Mouse (Mus musculus) forebrain, embryonic 15.5 days (tissue): ENCODE data around the gene Serhl. TPM values are rescaled to one million over a fixed set of nuclear protein-coding genes. Genes with fewer than 3 reads are reported as not detected.

Experiments
- ATAC-seq: fragments of 200-750 bp; cut with Nextera tagmentation; replicated peaks from 2 replicates; pipeline ENCODE4 v1.8.0; 2017; ENCODE audit warnings: mild to moderate bottlenecking, moderate TSS enrichment, moderate library complexity
- H3K27ac ChIP-seq: fragments of 300-500 bp; sonication (generic); replicated peaks from 2 replicates; pipeline ENCODE4 v1.5.1; 2015; ENCODE audit warnings: mild to moderate bottlenecking, inconsistent platforms
- H3K27me3 ChIP-seq: fragments of 300-500 bp; sonication (generic); 2 replicates; pipeline ENCODE4 v1.6.1; 2015; ENCODE audit warnings: inconsistent platforms
- H3K36me3 ChIP-seq: fragments of 300-500 bp; sonication (generic); 2 replicates; pipeline ENCODE4 v1.6.1; 2015; ENCODE audit warnings: mild to moderate bottlenecking, inconsistent platforms
- H3K4me1 ChIP-seq: fragments of 300-500 bp; sonication (generic); 2 replicates; pipeline ENCODE4 v1.6.1; 2015; ENCODE audit warnings: inconsistent platforms
- H3K4me2 ChIP-seq: fragments of 300-500 bp; sonication (generic); replicated peaks from 2 replicates; pipeline ENCODE4 v1.6.1; 2015; ENCODE audit warnings: mild to moderate bottlenecking, inconsistent platforms
- H3K4me3 ChIP-seq: fragments of 300-500 bp; sonication (generic); 2 replicates; pipeline ENCODE4 v1.5.1; 2015; ENCODE audit warnings: mild to moderate bottlenecking, inconsistent platforms
- H3K9ac ChIP-seq: fragments of 300-500 bp; sonication (generic); replicated peaks from 2 replicates; pipeline ENCODE4 v1.6.1; 2015; ENCODE audit warnings: mild to moderate bottlenecking, inconsistent platforms
- H3K9me3 ChIP-seq: fragments of 300-500 bp; sonication (generic); 2 replicates; pipeline ENCODE4 v1.6.1; 2016; ENCODE audit warnings: inconsistent platforms
- WGBS: fragments of 180-500 bp; shearing (Covaris S2); methylation state at CpG from one replicate; pipeline ENCODE4 v1.1.7; 2015; ENCODE audit warnings: mixed read lengths; 5-methylcytosine and 5-hydroxymethylcytosine counted together
- polyA plus RNA-seq: library from polyadenylated mRNA; unstranded; fragments of >200 nt; fragmentation: Nextera tagmentation; extraction: Ambion mirVana; gene quantifications from 2 replicates; pipeline ENCODE4 v1.2.1, GENCODE M21; 2015

The Serhl gene
- polyA plus RNA-seq, 1 experiment from 2014 or later = 35.9 TPM

DNA sequence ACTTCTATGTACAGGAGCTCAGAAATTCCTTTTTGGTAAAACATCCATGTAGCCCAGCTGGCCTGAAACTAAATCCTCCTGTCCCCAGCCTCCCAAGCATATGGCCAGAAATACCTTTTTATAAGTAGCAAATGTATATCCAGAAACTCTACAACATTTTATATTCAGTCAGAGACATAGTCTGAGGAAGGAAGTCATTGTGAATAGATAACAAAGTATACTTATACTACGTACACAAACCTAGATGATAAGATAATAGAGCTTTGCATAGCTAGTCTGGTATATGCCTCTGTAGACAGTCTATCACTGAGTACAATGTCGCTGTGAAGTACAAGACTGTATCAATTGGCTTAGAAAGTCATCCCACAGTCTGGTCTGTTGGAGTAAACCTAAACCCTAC, 46.3 kb downstream of the Serhl start:
- H3K36me3 ChIP-seq = peaks cover 68% of the 10 kb centered on the region
- no peak overlapping the region for H3K27ac ChIP-seq
- H3K9ac ChIP-seq = no peak overlapping the region
- no peaks in the 10 kb centered on the region for H3K27me3 ChIP-seq
- H3K9me3 ChIP-seq = no peaks in the 10 kb centered on the region
- H3K4me3 ChIP-seq = no peak overlapping the region
- WGBS = 93% methylated on average over 2 of the region's 2 CpGs
- no peak for ATAC-seq
- H3K4me1 ChIP-seq = no peaks in the 10 kb centered on the region
- no peak overlapping the region for H3K4me2 ChIP-seq

DNA sequence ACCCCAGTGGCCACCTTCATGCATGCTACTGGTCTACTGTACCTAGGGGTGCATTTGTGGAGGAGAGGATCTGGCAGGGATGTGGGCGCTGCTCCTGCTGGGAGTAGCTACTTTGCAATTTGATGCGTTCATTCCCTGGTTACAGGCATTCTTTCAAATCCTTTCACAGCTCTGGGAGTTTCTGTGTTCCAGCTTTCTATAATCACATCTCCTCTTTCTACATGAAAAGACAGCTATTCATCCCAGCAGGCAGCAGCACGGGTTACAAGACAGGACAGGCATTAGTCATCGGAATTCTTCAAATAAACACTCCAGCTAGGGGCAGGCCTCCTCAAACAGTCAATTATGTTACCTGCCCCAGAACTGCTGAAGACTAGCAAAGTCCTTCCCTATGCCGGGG, 53.6 kb downstream of the Serhl start:
- Histone ChIP-seq H3K9ac (no peak overlapping the region; the same call in 1 of the 2 replicates), H3K9me3 (no peaks in the 10 kb centered on the region), H3K4me3 (no peak overlapping the region), H3K27me3 (no peaks in the 10 kb centered on the region), H3K4me2 (no peak overlapping the region), H3K27ac (peak overlapping the region; percentile 34; the same call in 1 of the 2 replicates), H3K36me3 (peaks cover 16% of the 10 kb centered on the region), H3K4me1 (peaks cover 26% of the 10 kb centered on the region)
- ATAC-seq = no peak
- 18% methylated on average over 5 of the region's 5 CpGs for WGBS

DNA sequence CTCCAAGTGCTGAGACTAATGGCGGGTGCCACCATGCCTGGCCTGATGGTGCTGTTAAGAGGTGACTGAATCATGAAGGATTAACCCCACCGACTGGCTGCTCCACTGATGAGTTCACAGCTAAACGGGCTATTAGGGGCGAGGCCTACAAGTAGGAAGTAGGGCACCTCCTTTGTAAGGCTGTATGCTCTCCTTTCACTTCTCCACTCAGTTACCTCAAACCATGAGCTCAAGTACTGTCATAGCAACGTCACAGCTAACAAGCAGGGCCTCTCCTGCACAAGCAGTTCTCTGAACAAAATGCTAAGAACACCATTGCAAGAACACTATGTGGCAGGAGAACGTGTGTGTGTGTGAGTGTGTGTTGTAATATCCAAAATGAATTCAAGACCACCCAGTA, 56.2 kb downstream of the Serhl start:
- H3K9me3 ChIP-seq = no peaks in the 10 kb centered on the region

DNA sequence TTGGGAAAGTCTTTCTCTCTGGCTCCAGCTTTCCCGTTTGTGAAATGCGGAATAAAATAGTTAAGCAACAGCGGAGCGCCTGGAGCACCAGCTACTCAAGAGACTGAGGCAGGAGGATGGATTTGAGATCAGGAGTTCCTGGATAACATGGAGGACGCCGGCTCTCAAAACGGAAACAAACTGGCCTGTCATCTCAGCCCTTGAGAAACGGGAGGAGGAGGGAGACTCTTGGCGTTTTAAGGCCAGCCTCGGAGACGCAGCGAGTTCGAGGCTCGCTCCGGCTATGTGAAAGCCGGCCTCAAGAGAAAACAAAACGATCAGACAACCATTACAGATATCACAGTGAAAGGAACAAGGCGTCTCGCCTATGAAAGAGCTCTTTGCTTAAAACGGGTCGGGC, 59.1 kb downstream of the Serhl start:
- H3K4me1 ChIP-seq = peaks cover 25% of the 10 kb centered on the region
- peak overlapping the region; percentile 88 for H3K4me3 ChIP-seq
- H3K9ac ChIP-seq = peak overlapping the region; percentile 96
- H3K36me3 ChIP-seq = peaks cover 14% of the 10 kb centered on the region
- no peak for ATAC-seq
- 2% methylated on average over 21 of the region's 21 CpGs for WGBS
- peak overlapping the region; percentile 99 for H3K27ac ChIP-seq
- H3K4me2 ChIP-seq = peak overlapping the region; percentile 82
- no peaks in the 10 kb centered on the region for H3K27me3 ChIP-seq
- no peaks in the 10 kb centered on the region for H3K9me3 ChIP-seq

More for the DNA sequence above, 56.2 kb downstream of the Serhl start:
- no peak overlapping the region for H3K4me2 ChIP-seq
- no peak overlapping the region for H3K9ac ChIP-seq
- peaks cover 38% of the 10 kb centered on the region for H3K4me1 ChIP-seq
- no peaks in the 10 kb centered on the region for H3K27me3 ChIP-seq
- 88% methylated on average over 6 of the region's 6 CpGs for WGBS
- H3K4me3 ChIP-seq = no peak overlapping the region
- no peak for ATAC-seq
- no peak overlapping the region for H3K27ac ChIP-seq
- peaks cover 11% of the 10 kb centered on the region for H3K36me3 ChIP-seq

DNA sequence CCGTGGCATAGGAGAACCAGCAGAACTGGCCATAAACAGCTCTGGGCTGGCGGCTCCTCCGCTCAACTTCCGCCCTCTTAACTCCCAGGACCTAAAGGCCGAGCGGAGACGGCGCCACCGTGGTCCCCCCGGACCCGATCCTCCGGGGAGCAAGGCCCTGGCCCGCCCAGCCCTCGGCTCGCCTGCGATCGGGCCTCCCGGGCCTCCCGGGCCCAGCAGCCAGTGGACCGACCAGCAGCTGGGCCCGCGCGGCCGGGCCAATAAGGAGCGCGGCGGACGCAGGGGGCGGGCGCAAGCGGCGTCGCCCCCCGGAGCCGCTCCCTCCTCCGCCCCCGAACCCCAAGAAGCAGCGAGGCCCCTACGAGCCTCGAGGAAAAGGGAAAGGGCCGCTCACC, 59.5 kb downstream of the Serhl start:
- Histone ChIP-seq H3K27me3 (no peaks in the 10 kb centered on the region), H3K27ac (peak overlapping the region; percentile 99), H3K4me3 (peak overlapping the region; percentile 88), H3K4me1 (peaks cover 23% of the 10 kb centered on the region), H3K9ac (peak overlapping the region; percentile 96), H3K4me2 (peak overlapping the region; percentile 82), H3K36me3 (peaks cover 14% of the 10 kb centered on the region), H3K9me3 (no peaks in the 10 kb centered on the region)
- ATAC-seq = peak; percentile 79
- under 1% methylated on average over 39 of the region's 41 CpGs for WGBS

DNA sequence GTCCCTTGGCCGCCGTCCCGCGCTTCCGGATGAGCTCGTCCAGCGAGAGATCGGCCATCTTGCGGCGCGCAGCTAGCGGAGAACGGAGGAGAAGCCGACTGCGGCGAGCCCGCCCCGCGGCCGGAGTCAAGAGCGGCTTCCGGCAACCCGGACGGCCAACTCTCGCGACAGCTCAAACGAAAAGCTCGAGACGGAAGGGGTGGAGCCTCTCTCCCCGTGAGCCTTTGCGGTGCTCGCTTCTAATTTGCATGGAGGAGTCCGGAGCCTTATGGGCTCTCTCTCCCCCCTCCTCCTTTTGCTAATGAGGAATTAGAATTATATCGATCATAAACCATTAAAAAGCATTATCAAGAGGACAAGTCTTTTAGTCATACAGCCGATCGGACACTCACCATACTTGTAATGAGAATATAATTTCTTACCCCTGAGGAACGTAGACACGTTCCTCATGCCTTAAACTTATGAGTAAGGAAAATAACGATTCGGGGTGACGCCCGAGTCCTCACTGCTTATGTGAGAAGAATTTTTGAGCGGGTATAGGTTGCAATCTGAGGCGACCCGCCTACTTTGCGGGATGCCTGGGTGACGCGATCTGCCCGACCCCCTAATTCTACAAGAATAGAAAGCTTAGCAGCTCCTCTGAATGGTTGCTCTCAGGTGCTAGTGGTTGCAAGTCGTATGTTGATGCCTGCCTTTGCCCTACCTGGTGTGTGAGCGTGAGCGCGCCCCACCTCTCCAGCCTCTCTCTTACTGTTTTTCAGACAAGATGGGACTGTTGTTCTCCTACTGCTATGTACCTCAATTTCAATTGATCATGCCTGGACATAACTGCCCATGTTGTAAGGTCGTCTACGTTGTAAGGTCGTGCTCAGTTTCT, 60.1 kb downstream of the Serhl start, which contains the start of gene Poldip3:
Gene Poldip3 (minus strand): TSS at position 189 of the 877 bp plus-strand sequence.
- H3K27ac ChIP-seq = peak within 1 kb of the TSS; percentile 99
- peak; percentile 95 for ATAC-seq
- no peaks in the 10 kb centered on the region for H3K9me3 ChIP-seq
- H3K27me3 ChIP-seq = no peaks in the 10 kb centered on the region
- under 1% methylated on average over 56 of the region's 56 CpGs for WGBS
- peak within 1 kb of the TSS; percentile 88 for H3K4me3 ChIP-seq
- peaks cover 14% of the 10 kb centered on the region for H3K36me3 ChIP-seq
- peaks cover 18% of the 10 kb centered on the region for H3K4me1 ChIP-seq
- peak within 1 kb of the TSS; percentile 96 for H3K9ac ChIP-seq
- peak within 1 kb of the TSS; percentile 82 for H3K4me2 ChIP-seq

DNA sequence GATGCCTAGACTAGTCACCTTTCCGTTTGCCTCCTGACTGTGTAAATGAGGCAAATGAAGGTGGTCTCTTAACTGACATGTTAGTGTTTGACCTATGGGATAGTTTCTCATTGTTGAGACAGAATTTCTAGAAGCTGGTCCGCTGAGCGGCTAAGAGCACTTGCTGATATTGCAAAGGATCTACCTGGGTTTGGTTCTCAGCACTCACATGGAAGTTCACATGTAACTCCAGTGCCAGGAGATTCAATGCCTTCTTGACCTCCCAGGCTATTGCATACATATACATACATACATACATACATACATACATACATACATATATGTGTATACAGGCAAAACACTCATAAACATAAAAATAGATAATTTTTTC, 60.8 kb downstream of the Serhl start:
- H3K4me1 ChIP-seq = peaks cover 18% of the 10 kb centered on the region
- WGBS = 25% methylated on average over 3 of the region's 3 CpGs
- peak overlapping the region; percentile 82 for H3K4me2 ChIP-seq
- no peaks in the 10 kb centered on the region for H3K9me3 ChIP-seq
- ATAC-seq = no peak
- H3K27ac ChIP-seq = peak overlapping the region; percentile 99
- H3K9ac ChIP-seq = peak overlapping the region; percentile 96
- no peaks in the 10 kb centered on the region for H3K27me3 ChIP-seq
- H3K4me3 ChIP-seq = peak overlapping the region; percentile 88
- H3K36me3 ChIP-seq = peaks cover 14% of the 10 kb centered on the region

DNA sequence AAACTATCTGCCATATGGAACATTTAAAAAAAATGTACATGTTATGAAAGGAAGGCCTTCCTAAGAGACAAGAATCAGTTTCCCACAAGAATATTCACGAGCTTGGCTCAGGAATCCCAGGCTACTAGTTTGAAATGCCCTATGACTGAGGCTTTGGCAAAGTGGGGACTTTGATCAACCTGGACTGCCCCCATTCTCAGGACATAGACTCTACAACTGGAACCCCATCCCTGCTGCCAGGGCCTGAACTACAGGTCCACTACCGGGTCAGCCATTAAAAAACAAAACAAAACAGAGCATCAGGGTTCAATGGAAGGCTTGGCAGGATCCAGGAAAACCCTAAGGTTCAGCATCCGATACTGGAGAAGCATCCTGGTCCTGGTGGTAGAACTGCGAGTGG, 61.4 kb downstream of the Serhl start:
- H3K36me3 ChIP-seq = peaks cover 14% of the 10 kb centered on the region
- H3K4me3 ChIP-seq = no peak overlapping the region
- peak overlapping the region; percentile 35 for H3K27ac ChIP-seq
- H3K4me2 ChIP-seq = no peak overlapping the region
- H3K27me3 ChIP-seq = no peaks in the 10 kb centered on the region
- no peak for ATAC-seq
- H3K4me1 ChIP-seq = peaks cover 18% of the 10 kb centered on the region
- WGBS = 83% methylated on average over 4 of the region's 4 CpGs
- no peak overlapping the region for H3K9ac ChIP-seq
- no peaks in the 10 kb centered on the region for H3K9me3 ChIP-seq

DNA sequence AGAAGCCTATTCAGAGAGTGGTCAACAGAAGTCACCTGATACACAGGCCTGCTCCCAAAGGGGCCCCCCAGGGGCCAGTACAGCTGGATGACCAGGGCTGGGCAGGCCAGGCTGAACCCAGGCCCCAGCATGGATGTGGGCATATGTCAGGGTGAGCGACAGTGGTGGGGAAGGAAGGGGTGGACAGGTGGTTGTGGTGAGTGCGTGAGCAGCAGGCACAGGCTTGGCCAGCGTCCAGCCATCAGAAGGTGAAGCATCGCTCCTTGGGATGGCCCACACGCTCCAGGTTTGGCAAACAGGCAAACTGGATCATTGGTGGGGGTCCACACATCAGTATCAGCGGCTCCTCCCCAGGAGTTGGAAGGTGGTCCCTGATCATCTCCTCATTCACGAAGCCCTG, 65.0 kb downstream of the Serhl start:
- no peaks in the 10 kb centered on the region for H3K9me3 ChIP-seq
- no peak for ATAC-seq
- no peak overlapping the region for H3K4me2 ChIP-seq
- no peak overlapping the region for H3K9ac ChIP-seq
- H3K36me3 ChIP-seq = peaks cover 22% of the 10 kb centered on the region
- no peaks in the 10 kb centered on the region for H3K27me3 ChIP-seq
- no peak overlapping the region for H3K4me3 ChIP-seq
- no peak overlapping the region for H3K27ac ChIP-seq
- WGBS = 93% methylated on average over 7 of the region's 7 CpGs
- peaks cover 6% of the 10 kb centered on the region for H3K4me1 ChIP-seq

DNA sequence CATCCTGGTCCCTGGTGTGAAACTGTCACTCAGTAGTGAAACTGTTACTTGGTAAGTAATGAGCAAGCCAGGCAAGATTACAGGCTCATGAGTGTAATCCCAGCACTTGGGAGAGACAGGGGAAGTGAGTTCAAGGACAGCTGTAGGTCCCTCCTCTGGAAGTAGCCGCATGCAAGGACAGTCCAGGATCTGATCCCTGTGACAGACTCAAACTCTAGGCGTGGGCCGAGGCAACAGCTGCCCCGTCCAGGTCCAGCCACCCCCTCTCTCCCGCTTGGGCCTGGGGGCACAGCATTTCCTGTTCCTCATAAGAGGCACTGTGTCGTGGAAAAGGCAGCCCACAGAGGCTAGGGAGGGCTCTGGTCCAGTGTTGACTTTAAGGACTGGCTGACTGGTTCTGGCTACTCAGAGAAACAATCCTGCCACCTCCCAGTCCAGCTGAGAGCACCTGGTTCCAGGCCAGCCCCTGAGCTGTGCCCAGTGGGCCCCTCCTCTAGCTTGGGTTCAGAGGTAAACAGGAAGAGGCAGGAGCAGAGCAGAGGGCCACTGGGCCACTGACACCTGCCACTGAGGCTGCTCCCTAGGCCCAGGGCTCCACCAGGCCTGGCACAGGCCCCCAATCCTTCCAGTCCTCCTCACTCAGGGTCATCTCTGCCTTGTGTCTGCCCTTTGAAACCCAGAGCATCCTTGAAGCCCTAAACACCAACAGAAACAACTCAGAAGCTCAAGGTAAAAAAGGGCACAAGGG, 66.5 kb downstream of the Serhl start:
- H3K27me3 ChIP-seq = no peaks in the 10 kb centered on the region
- peaks cover 32% of the 10 kb centered on the region for H3K36me3 ChIP-seq
- ATAC-seq = no peak
- H3K4me1 ChIP-seq = no peaks in the 10 kb centered on the region
- no peaks in the 10 kb centered on the region for H3K9me3 ChIP-seq
- H3K4me2 ChIP-seq = no peak overlapping the region
- no peak overlapping the region for H3K27ac ChIP-seq
- no peak overlapping the region for H3K9ac ChIP-seq
- WGBS = 88% methylated on average over 6 of the region's 6 CpGs
- no peak overlapping the region for H3K4me3 ChIP-seq

DNA sequence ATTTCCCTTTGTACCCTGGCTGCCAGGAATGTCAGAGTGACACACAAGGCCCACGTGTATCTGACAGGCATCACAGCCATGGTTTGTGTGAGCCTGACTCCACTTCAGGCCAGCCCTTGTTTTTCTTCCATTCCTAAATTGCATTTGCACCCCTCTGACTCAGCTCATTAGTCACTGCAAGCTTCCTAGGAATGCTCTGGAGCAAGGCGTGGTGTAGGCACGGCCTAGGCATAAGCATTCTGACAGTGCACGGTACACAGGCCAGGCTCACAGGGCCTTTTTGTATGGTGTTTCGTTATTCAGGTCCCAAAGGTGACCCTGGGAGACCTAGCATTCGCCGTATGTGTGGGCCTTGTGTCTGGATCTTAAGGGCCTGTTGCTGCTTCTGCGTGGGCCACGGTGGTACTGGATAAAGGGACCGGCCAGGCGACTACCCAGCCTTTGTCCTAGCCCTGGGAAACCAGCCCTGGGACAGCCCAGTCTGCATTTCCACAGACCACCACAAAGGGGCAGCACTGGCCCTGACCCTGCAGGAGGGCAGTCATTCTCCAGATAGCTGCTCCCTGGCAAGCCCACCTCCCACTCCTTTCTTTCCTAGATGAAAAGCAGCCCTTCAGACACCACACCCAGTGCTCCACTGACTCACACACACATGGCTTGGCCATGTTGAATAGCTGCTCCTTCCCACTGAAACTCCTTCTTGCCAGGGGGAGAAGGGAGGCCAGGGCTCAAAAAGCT, 67.8 kb downstream of the Serhl start:
- H3K9me3 ChIP-seq = no peaks in the 10 kb centered on the region
- WGBS = 73% methylated on average over 11 of the region's 11 CpGs
- H3K27ac ChIP-seq = no peak overlapping the region
- H3K4me3 ChIP-seq = no peak overlapping the region
- H3K9ac ChIP-seq = no peak overlapping the region
- H3K36me3 ChIP-seq = peaks cover 32% of the 10 kb centered on the region
- ATAC-seq = no peak
- H3K27me3 ChIP-seq = no peaks in the 10 kb centered on the region
- no peaks in the 10 kb centered on the region for H3K4me1 ChIP-seq
- no peak overlapping the region for H3K4me2 ChIP-seq

DNA sequence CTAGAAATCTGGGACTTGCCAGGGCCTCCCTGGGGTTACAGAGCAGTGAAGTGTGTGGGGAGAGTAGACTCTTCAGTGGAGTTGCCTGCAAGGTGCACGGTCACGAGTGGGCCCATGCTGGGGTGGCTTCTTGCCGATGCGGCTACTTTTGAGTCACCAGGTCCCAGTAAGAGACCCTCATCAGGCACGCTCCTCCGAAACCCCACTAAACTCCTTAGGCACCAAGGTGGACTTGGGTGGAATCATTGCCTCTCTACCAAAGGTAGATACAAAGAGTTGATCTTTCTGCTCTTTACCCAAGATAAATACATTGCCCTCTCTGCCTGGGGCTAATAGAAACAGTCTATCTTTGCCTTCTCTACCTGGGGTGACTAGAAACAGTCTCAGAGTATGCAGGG, 68.4 kb downstream of the Serhl start:
- WGBS = 95% methylated on average over 6 of the region's 6 CpGs
- H3K4me2 ChIP-seq = no peak overlapping the region
- peaks cover 32% of the 10 kb centered on the region for H3K36me3 ChIP-seq

More for the DNA sequence above, 68.4 kb downstream of the Serhl start:
- ATAC-seq = no peak
- Histone ChIP-seq H3K9me3 (no peaks in the 10 kb centered on the region), H3K27me3 (no peaks in the 10 kb centered on the region), H3K27ac (no peak overlapping the region), H3K4me3 (no peak overlapping the region), H3K4me1 (no peaks in the 10 kb centered on the region), H3K9ac (no peak overlapping the region)
